In genomic region chr17:35043794-35044193, GRCm38 (mm10) we compare ENCODE assay signal across 15 mouse cellular contexts. TPM values are rescaled to one million over a fixed set of nuclear protein-coding genes. Genes with fewer than 3 reads are reported as not detected.
DNase-seq lines count a peak whose midpoint lies in the region; ATAC-seq and TF ChIP-seq lines count a peak whose summit lies in the region.
"Had no signal": no experiment of that assay in that cellular context is flagged by ENCODE, and none has a peak within 500 bp of the region (broad histone marks: within the 10 kb centered on the region; RNA-seq: fewer than 3 reads in every experiment).

No protein-coding gene starts in this region.

- 0 out of 2 replicates have a peak overlapping the region, but pooled peaks have one; percentile 11 for H3K27ac ChIP-seq in intestine, embryonic 15.5 days
- no peak overlapping the region for H3K27ac ChIP-seq in intestine, postnatal 0 days (ENCODE audit: low read depth, low read length)
- H3K27ac ChIP-seq in liver, embryonic 16.5 days (ENCODE audit: low read length): peak overlapping the region; percentile 29; the same call in 1 of the 2 replicates

- no peaks in the 10 kb centered on the region for H3K36me3 ChIP-seq in intestine, embryonic 15.5 days
- H3K36me3 ChIP-seq in intestine, postnatal 0 days (ENCODE audit: control insufficient read depth, insufficient read depth): no peaks in the 10 kb centered on the region
- H3K36me3 ChIP-seq in liver, embryonic 16.5 days (ENCODE audit: control insufficient read depth, insufficient read depth): no peaks in the 10 kb centered on the region

- no peak overlapping the region for H3K4me2 ChIP-seq in intestine, embryonic 15.5 days (replicated peaks)
- no peak overlapping the region for H3K4me2 ChIP-seq in intestine, postnatal 0 days (replicated peaks; ENCODE audit: low read depth)
- H3K4me2 ChIP-seq in liver, embryonic 16.5 days (ENCODE audit: low read depth, low read length): no peak overlapping the region

- no peak for ATAC-seq in intestine, embryonic 15.5 days
- no peak for ATAC-seq in intestine, postnatal 0 days
- ATAC-seq in liver, embryonic 16.5 days (ENCODE audit: low read depth): no peak

- H3K27me3 ChIP-seq in intestine, embryonic 15.5 days (replicated peaks): no peaks in the 10 kb centered on the region
- no peaks in the 10 kb centered on the region for H3K27me3 ChIP-seq in intestine, postnatal 0 days (replicated peaks; ENCODE audit: control insufficient read depth, insufficient read depth, low read length)
- no peaks in the 10 kb centered on the region for H3K27me3 ChIP-seq in liver, embryonic 16.5 days (ENCODE audit: control insufficient read depth, insufficient read depth, low read depth, low read length)

- H3K9me3 ChIP-seq in intestine, embryonic 15.5 days: no peaks in the 10 kb centered on the region
- no peaks in the 10 kb centered on the region for H3K9me3 ChIP-seq in intestine, postnatal 0 days (ENCODE audit: control insufficient read depth)
- H3K9me3 ChIP-seq in liver, embryonic 16.5 days (replicated peaks; ENCODE audit: control insufficient read depth, low read length): no peaks in the 10 kb centered on the region

- H3K4me1 ChIP-seq in intestine, embryonic 15.5 days (replicated peaks): peaks cover 22% of the 10 kb centered on the region
- H3K4me1 ChIP-seq in intestine, postnatal 0 days (replicated peaks; ENCODE audit: control insufficient read depth, insufficient read depth, low read length): peaks cover 11% of the 10 kb centered on the region; the same call in 1 of the 2 replicates
- H3K4me1 ChIP-seq in liver, embryonic 16.5 days (ENCODE audit: control insufficient read depth, low read depth, low read length): peaks cover 52% of the 10 kb centered on the region

- no peak overlapping the region for H3K9ac ChIP-seq in intestine, embryonic 15.5 days
- no peak overlapping the region for H3K9ac ChIP-seq in intestine, postnatal 0 days (ENCODE audit: low read depth, low read length)
- H3K9ac ChIP-seq in liver, embryonic 16.5 days (ENCODE audit: low read depth, low read length): no peak overlapping the region

- 80% methylated on average over 4 of the region's 4 CpGs for WGBS in intestine, embryonic 15.5 days
- WGBS in intestine, postnatal 0 days: 77% methylated on average over 4 of the region's 4 CpGs
- WGBS in liver, embryonic 16.5 days (ENCODE audit: insufficient replicate concordance): 69% methylated on average over 4 of the region's 4 CpGs

- DNase-seq in 416B (ENCODE audit: low read depth): peak; percentile 51
- DNase-seq in NIH3T3 (ENCODE audit: low read depth): peak; percentile 55
- no peak for DNase-seq in spleen, postnatal 36 days (ENCODE audit: low spot score in 2 of 2)
- DNase-seq in gastrocnemius, postnatal 10 days: no peak
- DNase-seq: cerebellum, adult 11-12 months; heart, postnatal 4 days; kidney, adult 11 months; layer of hippocampus, adult 9-11 months; spleen, adult 18-20 months; thymus, adult 18-20 months had no signal

- no peak overlapping the region for H3K4me3 ChIP-seq in intestine, embryonic 15.5 days (replicated peaks)
- H3K4me3 ChIP-seq in intestine, postnatal 0 days (ENCODE audit: low read depth, low read length): no peak overlapping the region
- no peak overlapping the region for H3K4me3 ChIP-seq in liver, embryonic 16.5 days (ENCODE audit: low read depth, low read length)

- no peak for TF ChIP-seq CTCF in intestine, postnatal 0 days (IDR thresholded peaks at IDR 0.05; ENCODE audit: low read depth)

RNA-seq across cellular contexts. Expression of gene Msh5, which starts 2.8 kb away (rescaled TPM):
- 3.0 and 3.1 TPM in 2 replicates for polyA plus RNA-seq in intestine, embryonic 15.5 days (2015; fragmentation: Nextera tagmentation; extraction: Ambion mirVana)
- 1.4 and 3.0 TPM in 2 replicates for polyA plus RNA-seq in intestine, postnatal 0 days (2015; fragmentation: Nextera tagmentation; extraction: Ambion mirVana)
- polyA plus RNA-seq in liver, embryonic 16.5 days (2015; fragmentation: Nextera tagmentation; extraction: Ambion mirVana): 4.2 and 4.6 TPM in 2 replicates
- total RNA-seq in gastrocnemius, postnatal 10 days (2021): 1 to 10 TPM; 1.5 to 3.5 TPM

RNA-seq across cellular contexts. Expression of gene Clic1, which starts 6.0 kb away (rescaled TPM):
- 385 and 387 TPM in 2 replicates for polyA plus RNA-seq in intestine, embryonic 15.5 days (2015; fragmentation: Nextera tagmentation; extraction: Ambion mirVana)
- 290 and 312 TPM in 2 replicates for polyA plus RNA-seq in intestine, postnatal 0 days (2015; fragmentation: Nextera tagmentation; extraction: Ambion mirVana)
- 112 and 121 TPM in 2 replicates for polyA plus RNA-seq in liver, embryonic 16.5 days (2015; fragmentation: Nextera tagmentation; extraction: Ambion mirVana)
- 10 to 100 TPM; 39.2 to 50.5 TPM for total RNA-seq in gastrocnemius, postnatal 10 days (2021)

RNA-seq across cellular contexts. Expression of gene Ddah2, which starts 15.0 kb away (rescaled TPM):
- polyA plus RNA-seq in intestine, embryonic 15.5 days (2015; fragmentation: Nextera tagmentation; extraction: Ambion mirVana): 185 and 190 TPM in 2 replicates
- 62.0 and 68.3 TPM in 2 replicates for polyA plus RNA-seq in intestine, postnatal 0 days (2015; fragmentation: Nextera tagmentation; extraction: Ambion mirVana)
- 16.3 and 18.1 TPM in 2 replicates for polyA plus RNA-seq in liver, embryonic 16.5 days (2015; fragmentation: Nextera tagmentation; extraction: Ambion mirVana)
- 10 to 100 TPM; 45.3 to 51.9 TPM for total RNA-seq in gastrocnemius, postnatal 10 days (2021)

RNA-seq across cellular contexts. Expression of gene Sapcd1, which starts 16.0 kb away (rescaled TPM):
- polyA plus RNA-seq in intestine, embryonic 15.5 days (2015; fragmentation: Nextera tagmentation; extraction: Ambion mirVana): 11.4 and 13.5 TPM in 2 replicates
- polyA plus RNA-seq in intestine, postnatal 0 days (2015; fragmentation: Nextera tagmentation; extraction: Ambion mirVana): 3.2 and 4.6 TPM in 2 replicates
- polyA plus RNA-seq in liver, embryonic 16.5 days (2015; fragmentation: Nextera tagmentation; extraction: Ambion mirVana): 2.2 and 2.6 TPM in 2 replicates
- 1 to 10 TPM; 2.8 to 3.1 TPM for total RNA-seq in gastrocnemius, postnatal 10 days (2021)
- total RNA-seq: midbrain, postnatal 0 days had no signal

RNA-seq across cellular contexts. Expression of gene Ly6g6c, which starts 21.4 kb away (rescaled TPM):
- not detected in 2 replicates for polyA plus RNA-seq in intestine, embryonic 15.5 days (2015; fragmentation: Nextera tagmentation; extraction: Ambion mirVana)
- polyA plus RNA-seq in intestine, postnatal 0 days (2015; fragmentation: Nextera tagmentation; extraction: Ambion mirVana): 0.12 TPM in 1 of 2 replicates, not detected in the other
- 0.24 and 0.37 TPM in 2 replicates for polyA plus RNA-seq in liver, embryonic 16.5 days (2015; fragmentation: Nextera tagmentation; extraction: Ambion mirVana)
- not detected for total RNA-seq in gastrocnemius, postnatal 10 days (2021)
- total RNA-seq: heart, postnatal 4 days had no signal
- polyA plus RNA-seq: midbrain, postnatal 0 days; neural tube, embryonic 14.5 days had no signal

Comparison
In these comparisons a context has a peak if more than half of its experiments do, and no peak if none do; other contexts are left out.
1. DNase-seq: peak in 416B (single experiment) and NIH3T3 (single experiment); none in spleen, postnatal 36 days (0 of 2) and gastrocnemius, postnatal 10 days (single experiment).